Mouse (Mus musculus): ENCODE measurements at regions not wholly inside any gene's neighbourhood (a gene's known extent, or its start where the extent isn't known, plus 50 kb on each side); places are given as distances from the start of the nearest gene placed in this dataset.

DNA sequence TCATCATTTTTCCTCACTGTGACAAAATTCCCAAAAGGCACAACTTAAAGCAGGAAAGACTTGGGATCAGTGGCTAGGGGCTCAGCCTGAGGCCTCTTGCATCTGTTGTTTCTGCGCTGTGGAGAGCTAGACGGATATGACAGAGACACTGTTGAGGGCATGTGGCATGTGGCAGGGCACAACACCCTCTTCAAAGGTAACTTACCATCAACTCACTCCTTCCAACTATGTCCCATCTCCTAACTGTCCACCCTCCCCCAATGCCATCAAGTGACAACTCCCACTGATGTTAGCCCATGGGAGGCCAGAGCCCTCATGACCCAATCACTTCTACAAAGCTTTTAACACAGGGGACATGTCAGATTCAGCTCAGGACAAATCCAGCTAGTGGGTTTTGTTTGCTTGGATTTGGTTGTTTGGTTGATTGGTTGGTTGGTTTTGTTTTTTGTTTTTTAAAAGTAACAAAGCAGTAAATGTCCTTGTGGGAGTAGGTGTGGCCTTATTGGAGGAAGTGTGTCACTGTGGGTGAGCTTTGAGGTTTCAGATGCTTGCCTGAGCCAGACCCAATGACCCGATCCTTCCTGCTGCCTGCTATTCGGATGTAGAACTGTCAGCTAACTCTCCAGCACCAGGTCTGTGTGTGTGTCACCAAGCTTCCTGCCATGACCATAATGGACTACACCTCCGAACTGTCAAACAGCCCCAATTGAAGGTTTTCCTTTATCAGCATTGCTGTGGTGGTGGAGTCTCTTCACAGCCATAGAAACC is 53.2 kb upstream of the Lef1 start:
- DNase-seq (ENCODE audit: extremely low spot score in 1 of 2, low spot score in 1 of 2) = no peak

DNA sequence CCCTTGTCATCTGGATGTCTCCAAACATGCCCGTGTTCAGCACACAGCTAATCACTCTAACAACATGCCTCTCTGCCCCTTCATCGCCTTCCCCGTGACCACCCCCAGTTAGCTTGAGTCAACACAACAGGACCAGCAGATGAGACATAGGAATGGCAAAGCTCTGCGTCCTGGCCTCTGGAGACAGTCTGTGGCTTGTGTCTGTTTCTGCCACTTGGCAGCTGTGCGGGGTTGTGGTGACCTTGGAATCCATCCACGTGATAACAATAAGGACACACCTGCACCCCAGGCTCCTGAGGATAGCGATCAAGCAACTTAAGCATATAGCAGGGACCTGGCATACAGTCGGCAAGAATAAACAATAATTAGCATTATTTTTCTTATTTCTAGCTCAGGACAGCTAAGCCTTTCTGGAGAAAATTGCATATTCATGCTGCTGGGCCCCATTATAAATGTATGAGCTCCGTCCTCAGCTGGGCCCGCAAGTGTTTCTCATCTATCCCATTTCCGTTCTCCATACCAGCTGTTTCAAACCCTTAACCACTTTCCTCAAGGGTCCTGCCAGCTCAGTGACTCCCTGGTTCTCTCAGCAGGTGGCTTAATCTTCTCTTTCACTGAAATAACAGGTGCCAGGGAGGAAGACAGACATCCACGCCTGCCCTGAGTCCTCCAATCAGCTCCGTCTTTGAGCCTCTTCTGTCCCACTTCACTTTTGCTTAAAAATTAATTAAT is 55.9 kb upstream of the Lef1 start:
- no peak for DNase-seq (ENCODE audit: extremely low spot score in 1 of 2, low spot score in 1 of 2)

DNA sequence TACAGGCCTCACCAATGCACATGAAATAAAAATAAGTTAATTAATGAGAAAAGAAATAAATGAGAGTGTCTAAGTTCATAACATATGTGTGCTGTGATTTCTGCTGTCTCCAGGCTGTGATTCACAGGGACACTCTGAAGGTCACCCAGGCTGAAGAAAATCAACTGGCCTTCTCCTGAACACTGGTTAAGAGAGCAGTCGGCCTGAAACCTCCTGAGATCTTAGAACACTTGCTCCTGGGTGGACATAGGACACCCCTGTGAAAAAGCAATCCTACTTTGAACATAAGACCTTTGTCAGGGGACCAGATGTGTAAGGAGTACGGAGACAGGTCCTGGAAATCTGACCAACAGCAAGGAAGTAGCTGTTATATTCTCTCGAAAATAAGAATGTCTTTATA is 62.6 kb upstream of the Lef1 start:
- no peak for DNase-seq (ENCODE audit: extremely low spot score in 1 of 2, low spot score in 1 of 2)

DNA sequence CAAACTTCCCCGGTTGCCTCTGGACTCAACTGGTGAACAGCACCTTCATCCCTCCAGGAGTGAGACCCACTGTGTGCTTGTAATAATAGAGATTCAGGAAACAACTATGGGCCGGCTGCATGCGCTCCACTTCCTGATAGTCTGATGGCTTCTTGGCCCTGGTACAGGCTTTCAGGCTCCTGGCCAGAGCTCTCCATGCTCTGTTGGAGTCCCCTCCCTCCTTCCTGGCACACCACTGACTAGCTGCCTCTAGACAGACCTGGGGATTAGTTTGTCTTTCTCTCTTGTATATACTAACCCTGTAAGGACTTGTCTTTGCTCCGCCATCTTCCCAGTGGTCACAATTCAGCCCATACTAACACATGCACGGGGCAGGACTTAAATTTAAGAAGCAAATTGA is 63.9 kb upstream of the Lef1 start:
- DNase-seq (ENCODE audit: extremely low spot score in 1 of 2, low spot score in 1 of 2) = no peak

DNA sequence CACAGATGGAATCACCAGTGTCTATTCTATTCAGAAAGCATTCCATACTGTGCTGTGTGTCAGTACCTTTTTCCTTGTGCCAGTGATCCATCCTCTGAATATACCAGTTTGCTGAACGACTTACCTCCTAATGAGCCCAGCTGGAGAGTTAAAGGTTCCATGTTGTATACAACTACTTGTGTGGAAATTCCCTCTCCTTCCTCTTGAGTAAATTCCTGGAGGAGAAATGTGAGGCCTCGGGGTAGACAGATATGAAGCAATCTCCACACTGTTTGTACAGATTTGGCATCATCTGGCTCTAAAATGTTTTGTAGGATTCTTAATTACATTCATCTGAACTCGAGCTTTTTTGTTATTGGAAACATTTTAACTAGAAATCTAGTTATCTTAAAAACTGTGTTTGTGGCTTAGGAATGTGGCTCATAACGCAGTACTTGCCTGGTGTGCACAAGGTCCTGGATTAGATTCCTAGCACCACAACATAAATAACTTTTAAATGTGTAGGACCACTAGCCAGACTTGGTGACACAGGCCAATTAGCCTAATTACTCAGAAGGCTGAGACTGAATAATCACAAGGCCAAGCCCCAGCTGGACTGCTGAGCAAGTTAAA is 70.0 kb upstream of the Lef1 start:
- DNase-seq (ENCODE audit: extremely low spot score in 1 of 2, low spot score in 1 of 2) = no peak

DNA sequence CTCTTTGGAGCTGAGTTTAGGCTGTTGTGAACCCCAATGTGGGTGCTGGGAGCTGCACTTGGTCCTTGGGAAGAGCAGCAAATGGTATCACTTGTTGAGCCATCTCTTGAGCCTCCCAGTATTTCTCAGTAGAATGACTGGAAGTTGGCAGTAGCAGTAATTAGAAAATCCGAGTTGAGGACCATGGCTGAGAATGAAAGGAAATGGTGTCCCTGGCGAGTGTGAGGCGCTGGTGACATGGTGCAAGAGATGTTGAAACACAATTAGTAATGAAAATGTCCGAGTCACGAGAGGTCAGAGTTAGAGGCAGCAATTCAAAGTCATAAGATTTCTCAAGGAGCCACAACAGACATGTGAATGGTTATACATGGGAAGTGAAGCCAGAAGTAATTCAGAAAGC is 73.2 kb upstream of the Lef1 start:
- DNase-seq (ENCODE audit: extremely low spot score in 1 of 2, low spot score in 1 of 2) = no peak

DNA sequence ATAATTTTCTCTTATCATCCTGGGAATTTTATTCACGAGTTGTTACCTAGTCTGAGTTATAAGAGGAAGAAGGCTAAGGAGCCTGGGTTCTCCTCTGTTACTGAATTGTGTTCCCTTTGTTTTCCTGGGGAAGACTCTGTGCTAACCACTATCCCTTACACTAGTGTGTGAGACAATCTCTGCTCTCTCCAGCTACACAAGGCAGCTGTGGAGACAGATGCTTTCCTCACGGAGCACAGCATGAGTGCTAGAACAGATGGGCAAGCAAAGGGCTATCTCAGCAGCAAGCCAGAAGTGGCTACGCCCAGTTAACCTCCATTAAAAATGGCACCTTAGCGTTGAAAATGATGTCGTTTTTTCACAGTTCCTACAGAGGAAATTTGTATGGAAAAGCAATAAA is 75.5 kb upstream of the Lef1 start:
- DNase-seq (ENCODE audit: extremely low spot score in 1 of 2, low spot score in 1 of 2) = no peak

DNA sequence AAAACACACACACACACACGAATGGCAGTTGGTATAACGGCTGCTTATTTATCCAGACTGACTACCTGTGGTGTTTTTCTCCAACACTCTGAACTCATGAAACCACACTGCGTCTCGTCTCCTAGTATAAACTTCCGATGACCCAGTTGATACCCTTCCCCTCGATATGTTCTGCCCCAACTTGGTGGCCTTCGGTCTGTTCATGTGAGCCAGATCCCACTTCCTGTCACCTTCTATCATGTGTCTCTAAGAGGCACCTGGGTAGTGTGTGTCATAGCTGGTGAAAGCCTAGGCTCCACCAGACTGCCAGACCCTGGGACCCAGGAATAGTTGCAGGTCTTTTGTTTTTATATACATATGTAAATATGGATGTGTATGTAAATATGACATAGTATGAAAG is 83.9 kb upstream of the Lef1 start:
- DNase-seq (ENCODE audit: extremely low spot score in 1 of 2, low spot score in 1 of 2) = no peak

DNA sequence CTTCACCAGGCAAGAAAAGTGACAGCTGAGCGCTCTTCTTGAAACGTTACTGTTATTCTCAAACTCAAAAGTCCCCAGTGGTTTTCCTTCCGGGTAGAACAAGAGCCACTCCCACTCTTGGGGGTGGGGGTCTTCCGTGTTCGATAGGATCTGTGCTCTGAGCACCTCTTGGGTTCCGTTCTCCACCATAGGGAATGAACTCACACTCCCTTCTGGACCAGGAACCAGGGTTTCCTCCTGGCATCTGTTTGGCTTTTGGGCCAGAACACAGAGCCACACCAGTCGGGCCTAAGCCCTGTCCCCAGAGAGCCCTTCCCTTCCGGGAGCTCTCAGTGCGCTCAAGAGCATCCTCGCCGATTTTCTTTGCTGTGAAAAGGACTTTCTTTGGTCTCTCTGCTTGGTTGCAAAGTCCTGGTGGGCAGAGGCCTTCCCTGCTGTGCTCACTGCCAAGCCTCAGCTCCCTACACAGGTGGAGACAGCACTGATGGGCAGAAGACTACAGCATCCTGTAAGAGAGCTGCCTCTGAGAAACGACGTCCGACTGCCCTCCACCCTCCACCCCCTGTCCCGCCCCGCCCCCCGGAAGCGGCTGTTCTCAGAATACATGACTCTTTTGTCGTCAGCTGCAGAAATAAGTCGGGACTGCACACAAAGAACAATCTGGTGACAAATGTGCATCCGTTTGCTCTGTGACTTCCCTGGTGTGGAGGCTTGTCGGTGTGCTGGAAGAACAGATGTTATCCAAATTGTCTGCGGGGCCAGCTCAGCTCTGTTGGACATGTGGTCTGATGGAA is 90.9 kb upstream of the Lef1 start:
- no peak for DNase-seq (ENCODE audit: extremely low spot score in 1 of 2, low spot score in 1 of 2)

DNA sequence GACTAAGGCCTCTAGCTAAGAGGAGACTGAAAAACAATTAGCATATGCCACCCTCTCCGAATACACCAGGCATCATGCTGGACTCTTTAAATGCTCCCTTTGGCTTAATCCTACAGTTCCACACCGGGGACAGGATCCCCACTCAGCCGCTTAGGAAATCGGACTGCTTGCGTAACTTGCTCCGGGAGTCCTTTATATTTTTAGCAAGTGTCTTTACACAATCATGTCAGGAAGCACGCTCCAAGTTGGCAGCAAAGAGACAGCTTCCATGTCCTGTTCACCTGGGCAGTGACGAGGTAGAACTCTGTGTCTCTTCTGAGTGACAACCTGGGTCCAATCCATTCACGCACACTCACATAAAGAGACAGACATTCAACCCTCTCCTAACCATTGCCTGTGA is 92.4 kb upstream of the Lef1 start:
- no peak for DNase-seq (ENCODE audit: extremely low spot score in 1 of 2, low spot score in 1 of 2)

DNA sequence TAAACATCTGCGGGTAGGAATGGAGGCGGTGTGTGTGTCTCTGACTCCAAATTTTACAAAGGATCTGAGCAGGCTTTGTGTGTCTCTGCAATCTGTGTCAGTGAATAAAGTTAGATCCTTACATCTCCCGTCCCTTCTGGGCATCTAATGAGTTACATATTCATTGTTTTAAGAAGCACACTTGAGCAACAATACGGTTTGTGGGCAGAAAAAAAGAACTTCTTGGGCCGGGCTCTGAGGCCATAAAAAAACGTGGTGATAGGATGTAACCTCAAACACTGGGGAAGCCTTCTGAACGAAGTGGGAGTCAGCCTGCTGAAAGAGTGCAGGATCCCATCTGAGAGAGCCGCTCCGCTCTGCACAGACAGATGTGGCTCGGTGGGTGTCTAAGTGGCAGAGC is 94.2 kb upstream of the Lef1 start:
- no peak for DNase-seq (ENCODE audit: extremely low spot score in 1 of 2, low spot score in 1 of 2)

DNA sequence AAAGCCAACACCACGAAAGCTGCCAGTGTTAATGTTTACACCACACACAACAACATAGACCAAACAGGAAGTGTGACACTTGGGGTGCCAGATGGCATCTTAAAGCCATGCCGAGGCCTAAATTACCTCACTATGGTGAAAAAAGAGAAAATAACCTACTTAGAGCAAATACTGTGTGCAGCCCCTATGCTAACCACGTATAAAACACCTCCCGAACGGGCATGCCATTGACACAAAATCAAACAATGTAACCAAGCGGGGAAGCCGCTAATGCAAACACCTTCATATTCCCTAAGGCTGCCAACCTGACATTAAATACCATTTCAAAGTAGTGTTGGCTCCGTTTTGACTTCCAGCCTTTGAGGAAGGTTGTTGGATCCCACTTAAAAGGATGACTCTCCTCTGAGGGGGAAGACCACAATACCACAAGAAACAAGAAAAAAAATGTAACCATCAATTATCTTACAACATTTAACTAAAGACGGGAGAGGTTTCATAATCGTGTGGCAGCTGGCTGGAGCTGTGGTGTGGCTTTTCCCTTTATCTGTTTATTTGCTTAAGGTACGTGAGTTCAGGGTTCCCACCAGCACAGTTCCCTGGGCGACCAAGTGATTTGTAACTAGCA is 96.1 kb upstream of the Lef1 start:
- DNase-seq (ENCODE audit: extremely low spot score in 1 of 2, low spot score in 1 of 2) = no peak

DNA sequence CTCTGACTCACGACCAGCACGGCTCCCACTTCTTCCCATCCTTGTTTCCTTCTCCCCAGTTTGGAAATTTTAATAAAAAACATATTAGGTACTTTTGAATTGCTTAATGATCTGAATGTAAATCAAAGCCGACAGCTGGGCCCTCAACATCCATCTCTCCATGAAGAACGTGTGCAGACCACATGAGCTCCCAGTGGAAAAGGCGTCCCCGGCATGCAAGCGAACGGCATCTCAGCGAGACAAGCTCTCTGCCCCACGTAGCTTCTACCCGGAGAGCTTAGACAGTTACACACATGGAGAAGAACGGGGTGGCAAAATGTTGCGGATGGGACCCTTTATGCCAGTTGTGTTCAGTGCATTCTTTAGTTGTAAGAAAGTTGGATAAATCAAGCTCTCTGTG is 109.6 kb upstream of the Lef1 start:
- DNase-seq (ENCODE audit: extremely low spot score in 1 of 2, low spot score in 1 of 2) = no peak

DNA sequence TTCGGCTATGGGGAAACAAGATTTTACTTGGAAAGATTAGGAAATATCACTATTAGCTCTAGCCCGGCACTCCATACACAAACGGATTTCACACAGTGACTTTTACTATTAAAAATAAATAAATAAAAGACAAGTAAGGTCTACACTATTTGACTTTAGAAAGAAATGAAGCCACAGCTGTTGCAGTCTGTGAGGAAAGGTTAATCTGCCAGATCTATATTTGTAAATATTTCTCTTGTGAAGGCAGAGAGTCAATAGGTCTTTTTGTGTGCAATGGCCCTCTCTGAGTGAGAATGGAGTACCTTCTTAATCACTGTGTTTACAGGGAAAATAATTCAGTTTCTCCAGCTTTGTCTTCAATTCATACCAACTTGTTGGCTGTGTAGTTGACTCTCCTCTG is 110.0 kb upstream of the Lef1 start:
- no peak for DNase-seq (ENCODE audit: extremely low spot score in 1 of 2, low spot score in 1 of 2)

DNA sequence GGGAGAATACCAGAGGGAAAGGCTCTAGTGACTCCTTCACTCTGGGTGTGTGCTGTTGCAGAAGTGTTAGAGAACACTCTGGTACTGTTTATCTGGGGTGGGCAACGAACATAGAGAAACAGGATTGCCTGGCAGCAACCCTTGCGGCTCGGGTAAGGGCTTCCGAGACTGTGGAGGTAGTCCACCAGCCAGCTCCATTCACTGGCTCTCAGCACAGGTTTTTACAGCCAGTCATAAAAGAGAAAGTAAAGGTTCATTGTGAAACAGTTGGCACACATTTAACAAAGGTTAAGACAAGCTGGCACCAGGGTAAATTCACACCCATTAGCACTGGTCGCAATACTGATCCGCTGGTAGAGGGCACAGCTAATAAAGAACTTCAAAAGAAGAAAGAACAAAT is 110.5 kb upstream of the Lef1 start:
- DNase-seq (ENCODE audit: extremely low spot score in 1 of 2, low spot score in 1 of 2) = no peak

DNA sequence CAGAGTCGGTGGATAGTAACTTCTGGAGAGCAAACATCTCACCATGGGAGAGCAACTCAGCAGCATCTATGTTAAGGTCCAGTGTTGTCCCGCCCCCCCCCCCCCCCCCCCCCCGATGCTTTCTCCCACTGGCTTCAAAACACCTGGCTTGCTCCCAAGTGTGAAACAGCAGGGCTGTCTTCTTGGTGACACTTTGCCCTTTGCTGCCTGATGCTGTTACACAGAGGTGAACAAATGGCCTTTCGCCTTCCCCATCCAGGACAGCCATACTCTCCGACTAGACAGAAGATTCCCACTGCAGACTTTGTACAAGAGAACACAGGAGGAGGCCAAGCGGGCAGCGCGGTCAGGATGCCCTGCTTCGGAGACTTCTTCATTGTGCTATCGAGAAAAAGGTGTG is 111.8 kb upstream of the Lef1 start:
- no peak for DNase-seq (ENCODE audit: extremely low spot score in 1 of 2, low spot score in 1 of 2)

DNA sequence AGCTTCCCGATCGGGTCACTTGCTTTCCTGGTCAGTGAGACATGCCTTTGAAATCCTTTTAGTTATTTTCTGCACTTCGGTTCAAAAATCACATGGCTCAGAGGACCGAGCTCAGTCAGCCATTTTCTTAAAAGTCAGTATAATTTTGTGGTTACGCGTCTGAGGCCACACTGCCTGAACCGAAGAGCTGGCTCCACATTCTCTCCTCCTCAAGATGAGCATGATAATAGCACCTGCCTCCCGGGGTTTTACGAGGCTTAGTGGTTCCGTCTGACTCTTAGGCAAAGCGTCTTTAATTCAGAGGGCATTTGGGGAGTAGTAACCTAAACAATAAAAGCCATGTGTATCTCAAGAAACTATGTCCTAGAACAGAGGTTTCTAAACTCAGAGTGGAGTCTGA is 113.5 kb upstream of the Lef1 start:
- DNase-seq (ENCODE audit: extremely low spot score in 1 of 2, low spot score in 1 of 2) = no peak

DNA sequence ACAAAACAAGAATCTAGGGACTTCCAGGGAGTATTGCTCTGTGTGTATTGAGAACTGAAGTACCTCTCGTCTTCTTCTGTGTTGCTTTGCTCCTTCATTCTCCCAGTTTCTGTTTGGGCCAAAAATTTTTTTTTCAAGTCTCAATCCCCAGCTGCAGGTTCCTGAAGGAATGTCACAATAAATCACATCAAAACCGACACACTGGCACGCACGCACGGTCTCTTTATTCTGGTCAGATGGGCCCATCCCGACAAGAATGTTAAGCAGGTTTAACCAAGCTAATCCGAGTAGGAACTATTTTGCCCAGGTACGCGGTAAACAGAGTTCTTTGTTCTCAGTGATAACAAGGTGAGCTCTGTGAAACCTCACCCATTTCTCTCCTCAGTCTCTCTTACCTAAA is 118.3 kb upstream of the Lef1 start:
- no peak for DNase-seq (ENCODE audit: extremely low spot score in 1 of 2, low spot score in 1 of 2)

DNA sequence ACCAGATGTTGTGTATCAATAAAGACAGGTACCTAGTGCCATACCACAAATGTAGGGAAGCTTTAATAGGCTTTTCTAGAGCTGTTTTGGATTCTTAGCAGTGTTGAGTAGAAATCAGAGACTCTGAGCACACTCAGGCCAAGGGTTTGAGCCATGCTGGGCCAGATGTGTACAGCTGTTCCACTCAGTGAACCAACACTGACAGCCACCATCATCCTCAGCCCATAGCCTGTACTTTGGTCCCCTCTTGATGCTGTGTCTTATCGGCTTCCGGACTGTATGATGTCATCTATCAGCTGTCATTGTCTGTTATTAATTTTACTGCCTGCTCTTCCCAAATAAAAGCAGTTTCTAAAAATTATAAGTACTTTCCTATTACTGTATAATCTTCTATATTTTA is 123.6 kb upstream of the Lef1 start:
- DNase-seq (ENCODE audit: extremely low spot score in 1 of 2, low spot score in 1 of 2) = no peak

DNA sequence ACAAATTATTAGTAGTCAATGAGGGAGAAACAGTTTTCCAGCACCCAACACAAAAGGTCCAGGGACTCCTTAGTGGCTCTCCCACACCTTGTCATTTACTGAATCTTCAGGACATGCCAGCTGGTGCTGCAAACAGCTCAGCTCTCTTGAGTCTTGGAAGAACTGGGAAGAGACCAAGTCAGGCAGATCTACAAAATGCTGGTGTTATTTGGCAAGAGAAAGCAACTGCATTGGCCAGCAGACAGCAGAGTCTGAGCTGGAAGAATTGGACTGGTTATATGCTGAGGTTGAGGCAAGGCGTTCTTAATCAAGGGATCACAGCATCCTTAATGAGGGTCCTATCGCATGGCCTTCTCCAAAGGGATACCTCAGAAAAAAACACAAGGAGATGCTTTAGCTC is 124.2 kb upstream of the Lef1 start:
- DNase-seq (ENCODE audit: extremely low spot score in 1 of 2, low spot score in 1 of 2) = no peak

DNA sequence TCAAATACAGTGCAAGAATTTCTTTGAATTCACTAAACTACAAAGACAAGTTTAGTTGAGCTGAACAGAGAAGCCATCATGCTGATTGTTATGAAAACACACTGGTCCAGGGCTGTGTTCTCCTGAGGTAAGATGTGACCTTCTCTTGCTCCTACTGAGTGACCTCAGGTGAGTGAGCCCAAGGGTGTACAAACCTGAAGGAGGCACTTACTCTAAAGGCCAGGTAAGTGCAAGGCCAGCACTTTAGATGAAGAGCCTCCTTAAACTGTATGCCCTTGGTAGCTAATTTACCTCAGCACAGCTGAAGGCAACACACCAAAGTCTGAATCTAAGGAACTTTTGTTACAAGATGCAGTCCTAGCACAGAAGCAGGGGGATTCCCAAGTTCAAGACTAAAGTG is 128.7 kb upstream of the Lef1 start:
- DNase-seq (ENCODE audit: extremely low spot score in 1 of 2, low spot score in 1 of 2) = no peak

Data from frontal cortex, adult 2 months (tissue).